Mouse (Mus musculus) heart, postnatal 0 days (tissue): ENCODE results near the gene Ankrd10. TPM values are rescaled to one million over a fixed set of nuclear protein-coding genes. Genes with fewer than 3 reads are reported as not detected.
A peak's percentile ranks its signal among the peaks of the same experiment; 100 is the strongest.

Experiments used
- ATAC-seq: fragments of 200-750 bp; cut with Nextera tagmentation; 2 replicates; pipeline ENCODE4 v1.8.0; 2017; ENCODE audit warnings: low read depth, moderate number of reproducible peaks, moderate library complexity; ENCODE audit not compliant: insufficient read depth
- DNase-seq: peaks from one replicate; pipeline ENCODE4 v3.0.0-alpha.2; 2016; ENCODE audit warnings: low spot score
- H3K27ac ChIP-seq: fragments of 300-500 bp; sonication (generic); 2 replicates; pipeline ENCODE4 v1.5.1; 2014; ENCODE audit warnings: low read depth, mild to moderate bottlenecking
- H3K27me3 ChIP-seq: fragments of 300-500 bp; sonication (generic); 2 replicates; pipeline ENCODE4 v1.6.1; 2014; ENCODE audit warnings: low read length, mixed read lengths; ENCODE audit not compliant: control insufficient read depth, insufficient read depth
- H3K36me3 ChIP-seq: fragments of 300-500 bp; sonication (generic); replicated peaks from 2 replicates; pipeline ENCODE4 v1.6.1; 2014; ENCODE audit warnings: low read length, mixed read lengths; ENCODE audit not compliant: control insufficient read depth, insufficient read depth
- H3K4me1 ChIP-seq: fragments of 300-500 bp; sonication (generic); 2 replicates; pipeline ENCODE4 v1.6.1; 2014; ENCODE audit warnings: antibody characterized with exemption; ENCODE audit not compliant: control insufficient read depth, insufficient read depth
- H3K4me2 ChIP-seq: fragments of 300-500 bp; sonication (generic); 2 replicates; pipeline ENCODE4 v1.6.1; 2014; ENCODE audit warnings: low read depth, mild to moderate bottlenecking, low read length, moderate library complexity
- H3K4me3 ChIP-seq: fragments of 300-500 bp; sonication (generic); 2 replicates; pipeline ENCODE4 v1.5.1; 2014; ENCODE audit warnings: low read depth, low read length
- H3K9ac ChIP-seq: fragments of 300-500 bp; sonication (generic); replicated peaks from 2 replicates; pipeline ENCODE4 v1.6.1; 2014; ENCODE audit warnings: low read depth, low read length, mixed read lengths
- H3K9me3 ChIP-seq: fragments of 300-500 bp; sonication (generic); replicated peaks from 2 replicates; pipeline ENCODE4 v1.6.1; 2016; ENCODE audit warnings: low read length; ENCODE audit not compliant: control insufficient read depth
- CTCF ChIP-seq: IDR thresholded peaks from 2 replicates; pipeline ENCODE4 v1.5.1; 2016; ENCODE audit warnings: antibody characterized with exemption, control low read depth, low read depth
- EP300 ChIP-seq: IDR thresholded peaks from 2 replicates; pipeline ENCODE4 v1.6.1; 2016; ENCODE audit warnings: antibody characterized with exemption, low read depth
- WGBS: fragments of 180-500 bp; shearing (Covaris S2); extraction: QIAGEN DNeasy Blood & Tissue Kit; methylation state at CpG from one replicate; pipeline ENCODE4 v1.1.7; 2014; 5-methylcytosine and 5-hydroxymethylcytosine counted together
- polyA plus RNA-seq: library from polyadenylated mRNA; unstranded; fragments of >200 nt; fragmentation: Nextera tagmentation; extraction: Ambion mirVana; gene quantifications from 2 replicates; pipeline ENCODE4 v1.2.1, GENCODE M21; 2015
- total RNA-seq: library from RNA; depleted of rRNA; stranded (reverse); fragments of >200 nt; gene quantifications from 2 replicates; pipeline ENCODE4 v1.2.3, GENCODE M21; 2014; ENCODE audit warnings: low replicate concordance

The Ankrd10 gene
- total and polyA plus RNA-seq, 2 experiments from 2014 or later, result 54.9 to 152 TPM

DNA sequence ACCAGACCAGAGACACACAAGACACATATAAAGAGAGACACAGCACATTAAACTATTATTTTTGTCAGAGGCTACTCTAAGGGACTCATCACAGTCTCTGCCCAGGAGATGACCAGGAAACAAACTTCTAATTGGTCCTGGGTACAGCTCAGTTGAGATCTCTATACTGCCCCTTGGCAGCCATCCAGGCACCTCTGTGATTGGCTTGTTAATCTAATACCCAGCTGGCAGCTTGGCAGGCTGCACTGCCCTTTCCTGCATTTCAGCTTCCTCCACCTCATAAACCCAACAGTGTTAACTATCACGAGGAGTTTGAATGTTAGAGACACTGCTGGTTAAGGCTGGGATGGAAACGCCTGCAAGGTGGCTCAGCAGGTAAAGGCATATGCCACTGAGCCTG lies 7.6 kb upstream of the Ankrd10 start:
- no peaks in the 10 kb centered on the region for H3K27me3 ChIP-seq
- H3K9ac ChIP-seq, result no peak overlapping the region
- TF ChIP-seq EP300 (no peak), CTCF (no peak)
- 59% methylated on average over 2 of the region's 2 CpGs for WGBS
- H3K36me3 ChIP-seq, result no peaks in the 10 kb centered on the region
- H3K4me2 ChIP-seq, result no peak overlapping the region
- H3K9me3 ChIP-seq, result no peaks in the 10 kb centered on the region
- no peak overlapping the region for H3K27ac ChIP-seq
- no peak overlapping the region for H3K4me3 ChIP-seq
- DNase-seq, result no peak
- H3K4me1 ChIP-seq, result peaks cover 5% of the 10 kb centered on the region; the same call in 1 of the 2 replicates
- no peak for ATAC-seq

DNA sequence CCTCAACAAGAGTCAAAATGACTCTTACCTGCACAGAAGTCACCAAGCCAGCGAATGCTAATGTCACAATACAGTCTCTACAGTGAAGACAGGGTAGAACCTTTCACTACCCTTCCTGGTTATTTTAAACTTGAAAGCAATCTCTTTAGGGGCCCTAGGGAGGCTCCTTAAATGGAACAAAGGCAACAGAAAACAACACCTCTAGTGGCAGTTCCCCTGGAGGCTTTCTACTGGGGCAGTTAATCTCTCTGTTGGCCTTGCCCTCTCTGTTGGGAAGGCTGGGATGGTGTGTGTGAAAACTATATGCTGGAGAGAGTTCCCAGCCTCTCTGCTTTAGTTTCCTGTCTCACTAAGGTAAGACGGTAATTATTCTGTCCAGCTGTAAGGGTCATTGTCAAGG lies 5.0 kb upstream of the Ankrd10 start:
- TF ChIP-seq EP300, result no peak
- no peak for TF ChIP-seq CTCF
- Histone ChIP-seq H3K9ac (no peak overlapping the region), H3K4me2 (no peak overlapping the region), H3K27me3 (no peaks in the 10 kb centered on the region), H3K36me3 (no peaks in the 10 kb centered on the region), H3K27ac (no peak overlapping the region), H3K9me3 (no peaks in the 10 kb centered on the region), H3K4me1 (peaks cover 5% of the 10 kb centered on the region; the same call in 1 of the 2 replicates), H3K4me3 (no peak overlapping the region)
- DNase-seq (no peak), ATAC-seq (no peak)
- WGBS, result 44% methylated on average over 2 of the region's 2 CpGs

DNA sequence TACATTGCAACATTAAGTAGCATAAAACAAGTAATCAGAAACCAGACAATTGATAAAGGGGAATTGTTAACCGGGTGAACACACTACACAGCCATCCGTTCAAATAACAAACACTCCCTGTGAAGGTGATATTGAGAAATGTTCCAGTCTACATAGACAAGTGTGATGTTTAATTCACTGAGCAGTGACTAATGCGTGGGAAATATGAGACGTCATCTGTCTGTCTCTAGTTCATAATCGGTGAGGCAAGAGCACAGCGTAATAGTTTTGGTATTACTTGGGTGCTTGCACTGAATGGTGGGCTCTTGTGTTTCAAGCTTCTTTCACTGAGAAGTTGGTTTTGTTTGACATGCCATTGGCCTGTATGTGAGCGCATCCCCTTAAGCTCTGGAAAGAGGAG lies 2.0 kb upstream of the Ankrd10 start:
- Histone ChIP-seq H3K27ac (no peak overlapping the region), H3K36me3 (no peaks in the 10 kb centered on the region), H3K9ac (no peak overlapping the region), H3K4me2 (no peak overlapping the region), H3K27me3 (no peaks in the 10 kb centered on the region), H3K4me3 (no peak overlapping the region), H3K4me1 (peaks cover 19% of the 10 kb centered on the region), H3K9me3 (no peaks in the 10 kb centered on the region)
- TF ChIP-seq EP300 (no peak), CTCF (no peak)
- 89% methylated on average over 7 of the region's 7 CpGs for WGBS
- no peak for ATAC-seq
- no peak for DNase-seq

DNA sequence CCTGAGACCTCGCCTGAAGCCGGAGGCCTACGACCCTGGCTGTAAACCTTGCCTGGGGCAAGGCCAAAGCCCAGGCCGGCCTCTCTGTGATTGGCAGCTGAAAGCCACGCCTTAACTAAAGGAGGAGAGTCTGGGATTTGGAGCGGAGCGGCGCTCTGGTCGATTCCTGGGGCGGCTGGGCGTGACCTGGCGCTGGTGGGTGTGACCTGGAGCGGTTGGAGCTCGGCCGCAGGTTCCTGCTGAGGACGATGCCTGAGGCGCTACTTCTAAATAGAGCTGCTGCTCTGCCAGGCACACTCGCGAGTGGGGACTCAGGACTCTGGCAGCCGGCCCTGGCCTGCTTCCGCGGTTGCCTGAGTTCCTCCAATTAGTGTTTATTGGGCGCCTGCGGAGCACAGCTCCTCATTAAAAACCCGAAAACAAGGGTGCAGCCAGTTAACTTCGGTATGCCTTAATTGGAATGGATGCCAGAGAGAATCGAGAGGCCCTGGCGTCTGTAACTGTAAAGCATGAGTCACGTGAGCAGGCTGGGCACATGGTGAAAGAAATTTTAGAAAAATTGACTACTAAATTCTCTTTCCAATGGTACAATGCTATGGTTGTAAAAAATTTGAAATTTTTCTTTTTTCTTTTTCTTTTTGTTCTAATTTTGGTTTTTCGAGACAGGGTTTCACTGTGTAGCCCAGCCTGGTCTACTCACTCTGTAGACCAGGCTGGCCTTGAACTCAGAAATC lies 934 bp upstream of the Ankrd10 start:
- no peak overlapping the region for H3K9ac ChIP-seq
- peak overlapping the region; percentile 94 for H3K27ac ChIP-seq
- H3K4me1 ChIP-seq, result peaks cover 23% of the 10 kb centered on the region
- DNase-seq (peak; percentile 84), ATAC-seq (peak; percentile 67)
- WGBS, result 5% methylated on average over 30 of the region's 30 CpGs
- H3K36me3 ChIP-seq, result peaks cover 5% of the 10 kb centered on the region
- H3K4me3 ChIP-seq, result peak overlapping the region; percentile 86
- TF ChIP-seq CTCF (no peak), EP300 (no peak)
- no peaks in the 10 kb centered on the region for H3K27me3 ChIP-seq
- peak overlapping the region; percentile 93 for H3K4me2 ChIP-seq
- no peaks in the 10 kb centered on the region for H3K9me3 ChIP-seq

DNA sequence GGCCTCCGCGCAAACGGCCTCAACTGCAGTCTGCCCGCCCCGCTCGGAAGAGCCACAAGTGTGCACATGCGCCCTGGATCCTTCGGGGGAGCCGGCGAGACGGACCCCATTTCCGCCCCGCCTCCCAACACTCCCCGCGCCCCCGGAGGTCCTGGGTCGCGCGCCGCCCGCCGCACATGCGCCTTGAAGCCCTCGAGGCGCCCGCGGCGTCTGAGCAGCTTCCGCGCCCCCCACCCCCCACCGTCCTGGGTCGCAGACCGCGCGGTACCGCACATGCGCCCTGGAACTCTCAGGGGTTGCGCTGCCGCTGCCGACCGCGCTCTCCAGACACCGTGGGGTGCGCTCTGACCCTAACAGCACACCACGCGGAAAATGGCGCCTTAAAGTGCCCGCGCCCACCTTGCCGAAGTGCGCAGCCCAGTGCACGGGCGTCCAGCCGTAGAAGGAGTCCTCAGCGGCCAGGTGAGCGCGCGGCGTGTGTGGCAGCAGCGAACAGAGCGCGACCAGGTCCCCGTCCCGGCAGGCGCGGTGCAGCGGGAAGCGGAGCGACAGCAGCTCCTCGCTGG lies 462 bp downstream of the Ankrd10 start:
- under 1% methylated on average over 69 of the region's 70 CpGs for WGBS
- Histone ChIP-seq H3K9ac (peak overlapping the region; percentile 78), H3K27me3 (no peaks in the 10 kb centered on the region), H3K27ac (peak overlapping the region; percentile 94), H3K4me2 (peak overlapping the region; percentile 93), H3K9me3 (no peaks in the 10 kb centered on the region), H3K4me3 (peak overlapping the region; percentile 86), H3K4me1 (peaks cover 23% of the 10 kb centered on the region), H3K36me3 (peaks cover 19% of the 10 kb centered on the region)
- peak; percentile 73 for ATAC-seq
- TF ChIP-seq CTCF (no peak), EP300 (no peak)
- DNase-seq, result peak; percentile 86
